Mouse (Mus musculus) intestine, postnatal 0 days (tissue): Measurements from ENCODE around the gene Mllt6. TPM values are rescaled to one million over a fixed set of nuclear protein-coding genes. Genes with fewer than 3 reads are reported as not detected.
A peak's percentile ranks its signal among the peaks of the same experiment; 100 is the strongest.

Experiments used
- ATAC-seq: fragments of 200-750 bp; cut with Nextera tagmentation; 2 replicates; pipeline ENCODE4 v1.8.0; 2017; ENCODE audit warnings: mild to moderate bottlenecking, moderate TSS enrichment, moderate library complexity
- H3K27ac ChIP-seq: fragments of 300-500 bp; sonication (generic); 2 replicates; pipeline ENCODE4 v1.5.1; 2014; ENCODE audit warnings: mild to moderate bottlenecking, low read depth, low read length, moderate library complexity
- H3K27me3 ChIP-seq: fragments of 300-500 bp; sonication (generic); replicated peaks from 2 replicates; pipeline ENCODE4 v1.6.1; 2014; ENCODE audit warnings: low read length, mixed read lengths; ENCODE audit not compliant: control insufficient read depth, insufficient read depth
- H3K36me3 ChIP-seq: fragments of 300-500 bp; sonication (generic); 2 replicates; pipeline ENCODE4 v1.6.1; 2014; ENCODE audit warnings: mild to moderate bottlenecking, moderate library complexity; ENCODE audit not compliant: control insufficient read depth, insufficient read depth
- H3K4me1 ChIP-seq: fragments of 300-500 bp; sonication (generic); replicated peaks from 2 replicates; pipeline ENCODE4 v1.6.1; 2014; ENCODE audit warnings: antibody characterized with exemption, low read length, mixed read lengths; ENCODE audit not compliant: control insufficient read depth, insufficient read depth
- H3K4me2 ChIP-seq: fragments of 300-500 bp; sonication (generic); replicated peaks from 2 replicates; pipeline ENCODE4 v1.6.1; 2014; ENCODE audit warnings: low read depth, mild to moderate bottlenecking, moderate library complexity
- H3K4me3 ChIP-seq: fragments of 300-500 bp; sonication (generic); 2 replicates; pipeline ENCODE4 v1.5.1; 2014; ENCODE audit warnings: low read depth, low read length
- H3K9ac ChIP-seq: fragments of 300-500 bp; sonication (generic); 2 replicates; pipeline ENCODE4 v1.6.1; 2014; ENCODE audit warnings: mild to moderate bottlenecking, low read depth, low read length
- H3K9me3 ChIP-seq: fragments of 300-500 bp; sonication (generic); 2 replicates; pipeline ENCODE4 v1.6.1; 2016; ENCODE audit warnings: mixed run types; ENCODE audit not compliant: control insufficient read depth
- CTCF ChIP-seq: sonication (generic); IDR thresholded peaks from 2 replicates; pipeline ENCODE4 v1.5.1; 2016; ENCODE audit warnings: low read depth, mild to moderate bottlenecking, control low read depth, antibody characterized with exemption, moderate library complexity
- WGBS: fragments of 180-500 bp; shearing (Covaris S2); extraction: QIAGEN DNeasy Blood & Tissue Kit; methylation state at CpG from one replicate; pipeline ENCODE4 v1.1.7; 2014; 5-methylcytosine and 5-hydroxymethylcytosine counted together
- polyA plus RNA-seq: library from polyadenylated mRNA; unstranded; fragments of >200 nt; fragmentation: Nextera tagmentation; extraction: Ambion mirVana; gene quantifications from 2 replicates; pipeline ENCODE4 v1.2.1, GENCODE M21; 2015

The Mllt6 gene
- polyA plus RNA-seq, 1 experiment from 2014 or later: 1.4 TPM

DNA sequence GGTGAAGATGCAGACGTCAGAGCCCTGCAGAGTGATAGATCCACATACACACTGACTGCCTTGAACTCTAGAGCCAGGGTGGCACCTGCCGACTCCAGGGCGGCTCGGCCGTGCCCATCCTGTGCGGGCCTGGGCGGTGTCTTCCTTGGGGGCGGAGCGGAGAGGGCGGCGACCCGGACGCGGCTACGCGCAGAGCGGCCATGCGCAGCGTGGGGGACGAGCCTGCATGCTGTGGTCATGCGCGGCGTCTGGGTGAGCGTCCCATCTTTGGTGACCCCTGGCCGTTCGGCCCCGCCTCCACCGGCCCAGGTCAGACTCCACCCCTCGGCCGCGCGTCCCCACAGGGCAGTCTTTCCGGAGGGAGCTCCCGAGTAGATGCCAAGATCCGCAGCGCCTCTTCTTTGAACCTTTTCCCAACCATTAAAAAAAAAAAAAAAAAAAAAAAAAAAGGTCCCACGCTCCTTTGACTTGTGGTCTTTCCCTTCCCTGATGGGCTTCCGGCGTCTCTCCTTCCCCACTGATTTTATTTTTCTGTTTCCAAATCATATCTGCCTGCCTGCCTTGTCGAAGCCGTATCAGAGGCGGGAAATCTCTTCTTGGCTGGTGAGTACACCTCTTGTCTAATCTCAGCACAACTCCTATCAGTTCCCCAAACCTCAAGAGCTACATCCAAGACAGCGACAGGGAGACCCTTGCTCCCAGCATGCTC lies 22.6 kb downstream of the Mllt6 start, which contains the start of gene Cisd3:
TSS of gene Cisd3 (plus strand) at position 214 of the 709 bp plus-strand sequence.
- under 1% methylated on average over 42 of the region's 43 CpGs for WGBS
- H3K4me1 ChIP-seq: no peaks in the 10 kb centered on the region; the same call in 1 of the 2 replicates
- H3K4me3 ChIP-seq: peak within 1 kb of the TSS; percentile 38
- H3K36me3 ChIP-seq: peaks cover 38% of the 10 kb centered on the region
- ATAC-seq: peak; percentile 84
- no peaks in the 10 kb centered on the region for H3K27me3 ChIP-seq
- no peak for TF ChIP-seq CTCF
- H3K27ac ChIP-seq: peak within 1 kb of the TSS; percentile 74
- peak within 1 kb of the TSS; percentile 51 for H3K9ac ChIP-seq
- H3K9me3 ChIP-seq: no peaks in the 10 kb centered on the region
- peak within 1 kb of the TSS; percentile 66 for H3K4me2 ChIP-seq

DNA sequence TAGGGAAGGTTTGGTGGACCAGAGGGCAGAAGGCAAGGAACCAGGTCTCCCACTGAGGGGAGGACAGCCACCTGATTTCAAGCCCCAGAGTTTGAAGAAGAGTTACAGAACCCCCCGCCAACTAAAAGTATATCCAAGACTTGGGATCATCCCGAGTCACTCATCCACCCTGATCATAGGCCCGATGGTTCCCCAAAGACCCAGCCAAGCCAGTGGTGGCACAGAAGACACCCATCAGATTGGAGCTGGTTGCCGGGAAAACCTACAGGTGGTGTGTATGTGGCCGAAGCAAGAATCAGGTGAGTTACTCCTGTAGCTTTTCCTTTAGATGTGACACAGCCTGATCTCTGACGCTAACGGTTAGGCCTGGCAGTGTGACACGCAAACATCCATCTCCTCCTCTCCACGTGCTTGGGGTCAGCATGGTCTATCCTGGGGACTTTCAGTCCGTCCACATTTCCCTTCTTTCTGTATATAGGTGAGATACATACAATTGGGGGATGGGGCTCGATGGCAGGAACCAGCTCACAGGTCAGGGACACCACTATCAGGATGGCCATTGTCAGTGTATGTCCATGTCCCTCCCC lies 23.2 kb downstream of the Mllt6 start:
- Histone ChIP-seq H3K36me3 (peaks cover 40% of the 10 kb centered on the region), H3K9me3 (no peaks in the 10 kb centered on the region), H3K27me3 (no peaks in the 10 kb centered on the region), H3K4me2 (peak overlapping the region; percentile 66), H3K4me3 (peak overlapping the region; percentile 38), H3K9ac (peak overlapping the region; percentile 51), H3K4me1 (no peaks in the 10 kb centered on the region; the same call in 1 of the 2 replicates), H3K27ac (peak overlapping the region; percentile 65)
- no peak for TF ChIP-seq CTCF
- 44% methylated on average over 11 of the region's 11 CpGs for WGBS
- ATAC-seq: no peak

DNA sequence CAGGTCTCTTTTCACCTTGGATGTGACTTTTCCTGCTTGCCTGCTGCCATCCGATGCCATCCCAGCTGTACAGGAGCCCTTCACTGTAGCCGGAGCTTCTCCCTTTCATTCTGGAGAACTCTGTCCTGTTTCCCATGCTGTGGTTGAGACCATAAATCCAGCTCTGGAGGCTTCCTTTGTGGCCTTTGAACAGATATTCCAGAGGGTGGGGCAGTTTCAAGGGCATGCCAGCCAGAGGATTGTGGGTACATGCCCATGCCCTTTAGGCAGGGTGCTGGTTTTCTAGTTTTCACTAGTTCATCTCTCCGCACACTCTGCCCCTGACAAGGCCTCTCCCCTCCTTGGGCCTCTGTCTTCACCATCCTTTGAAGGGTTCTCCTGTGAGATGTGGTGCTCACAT lies 23.8 kb downstream of the Mllt6 start:
- Histone ChIP-seq H3K36me3 (peaks cover 41% of the 10 kb centered on the region), H3K9ac (no peak overlapping the region; the same call in 1 of the 2 replicates), H3K4me1 (no peaks in the 10 kb centered on the region; the same call in 1 of the 2 replicates), H3K27ac (peak overlapping the region; percentile 65), H3K9me3 (no peaks in the 10 kb centered on the region), H3K27me3 (no peaks in the 10 kb centered on the region), H3K4me3 (peak overlapping the region; percentile 38), H3K4me2 (peak overlapping the region; percentile 66)
- TF ChIP-seq CTCF: no peak
- 47% methylated on average over 3 of the region's 3 CpGs for WGBS
- ATAC-seq: peak; percentile 32

DNA sequence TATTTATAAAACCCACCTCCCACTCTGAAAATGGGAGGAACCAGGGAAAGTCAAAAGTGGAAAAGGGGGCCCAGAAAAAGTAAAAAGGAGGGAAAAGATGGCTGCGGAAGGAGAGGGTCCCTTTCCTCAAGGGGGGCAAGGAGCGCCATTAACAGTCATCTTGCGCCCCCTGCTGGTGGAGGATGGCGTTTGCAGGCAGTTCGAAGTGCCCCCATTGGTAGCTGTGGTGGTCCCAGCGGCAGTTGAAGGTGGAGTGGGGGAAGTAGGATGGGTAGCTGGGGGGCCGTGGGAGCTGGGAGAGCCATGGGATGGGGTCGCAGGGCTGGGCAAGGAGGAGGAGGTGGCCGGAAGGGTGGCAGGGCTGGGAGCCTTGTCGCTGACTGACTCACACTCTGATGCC lies 26.6 kb downstream of the Mllt6 start:
- TF ChIP-seq CTCF: peak; percentile 90
- 29% methylated on average over 10 of the region's 10 CpGs for WGBS
- Histone ChIP-seq H3K4me3 (no peak overlapping the region), H3K4me1 (no peaks in the 10 kb centered on the region; the same call in none of the 2 replicates), H3K4me2 (no peak overlapping the region), H3K27me3 (no peaks in the 10 kb centered on the region), H3K27ac (no peak overlapping the region), H3K9me3 (no peaks in the 10 kb centered on the region), H3K36me3 (peaks cover 58% of the 10 kb centered on the region), H3K9ac (no peak overlapping the region)
- no peak for ATAC-seq

DNA sequence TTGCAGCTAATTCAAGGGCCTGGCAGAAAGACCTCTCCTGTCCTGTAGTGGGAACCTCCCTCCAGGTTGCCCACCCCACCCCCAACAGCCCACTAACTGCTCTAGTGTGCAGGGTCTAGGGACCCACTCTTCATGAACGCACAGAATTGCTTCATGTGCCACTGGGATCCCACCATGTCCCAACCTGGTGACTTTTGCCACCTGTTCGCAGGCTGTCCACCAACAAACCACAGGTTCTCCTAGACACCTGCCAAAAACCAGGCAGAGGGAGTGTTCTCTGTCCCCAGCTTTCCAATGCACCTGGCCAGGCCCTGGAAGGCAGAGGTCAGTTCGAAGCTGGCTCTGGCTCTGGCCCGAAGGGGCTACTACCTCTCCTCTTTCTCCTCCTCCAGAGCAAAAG lies 31.2 kb downstream of the Mllt6 start:
- Histone ChIP-seq H3K9me3 (no peaks in the 10 kb centered on the region), H3K9ac (no peak overlapping the region), H3K27ac (no peak overlapping the region), H3K4me1 (peaks cover 18% of the 10 kb centered on the region; the same call in 1 of the 2 replicates), H3K4me3 (no peak overlapping the region), H3K27me3 (no peaks in the 10 kb centered on the region), H3K4me2 (peak overlapping the region; percentile 44; the same call in 1 of the 2 replicates), H3K36me3 (peaks cover 43% of the 10 kb centered on the region)
- no peak for ATAC-seq
- no peak for TF ChIP-seq CTCF
- 73% methylated on average over 4 of the region's 4 CpGs for WGBS

DNA sequence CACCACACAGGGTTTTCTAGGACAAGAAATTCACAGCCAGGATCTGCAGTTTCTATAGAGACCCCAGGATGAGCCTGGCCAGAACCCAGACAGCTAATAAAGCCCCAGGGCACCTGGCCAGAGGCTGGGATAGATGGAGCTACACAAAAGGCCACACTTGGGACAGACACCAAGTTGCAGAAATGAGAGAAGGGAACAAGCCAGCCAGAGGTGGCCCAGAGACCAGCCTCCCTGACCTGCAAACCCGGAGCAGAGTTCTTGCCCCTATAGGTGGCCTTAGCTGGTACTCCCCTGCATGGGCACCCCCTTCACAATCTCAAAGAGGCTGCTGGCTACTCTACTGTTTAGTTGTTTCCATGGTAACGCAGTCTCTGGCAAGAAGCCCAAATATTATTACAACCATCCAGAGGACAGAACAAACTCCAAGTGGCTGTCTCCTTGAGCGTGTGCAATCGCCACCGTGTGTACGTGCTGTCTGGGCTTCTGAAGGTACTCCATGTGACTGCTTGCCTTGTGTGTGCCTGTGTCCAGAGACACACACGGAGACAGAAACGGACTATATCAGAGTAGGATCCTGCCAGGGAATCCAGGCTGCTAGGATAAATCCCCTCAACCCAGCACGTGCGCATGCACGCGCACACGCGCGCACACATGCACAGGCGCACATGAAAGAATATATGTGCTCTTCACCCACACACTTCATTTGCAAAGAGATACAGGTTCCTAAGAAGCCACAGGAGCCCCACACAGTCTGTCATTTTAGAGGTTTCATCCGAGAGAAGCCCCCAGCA lies 31.9 kb downstream of the Mllt6 start:
- Histone ChIP-seq H3K4me3 (no peak overlapping the region), H3K4me2 (peak overlapping the region; percentile 44), H3K9ac (no peak overlapping the region; the same call in 1 of the 2 replicates), H3K4me1 (peaks cover 18% of the 10 kb centered on the region; the same call in 1 of the 2 replicates), H3K27ac (peak overlapping the region; percentile 41), H3K9me3 (no peaks in the 10 kb centered on the region), H3K36me3 (peaks cover 37% of the 10 kb centered on the region), H3K27me3 (no peaks in the 10 kb centered on the region)
- peak; percentile 55 for ATAC-seq
- peak; percentile 4; the same call in 1 of the 2 replicates for TF ChIP-seq CTCF
- WGBS: 41% methylated on average over 17 of the region's 17 CpGs
